In the genomic region with DNA sequence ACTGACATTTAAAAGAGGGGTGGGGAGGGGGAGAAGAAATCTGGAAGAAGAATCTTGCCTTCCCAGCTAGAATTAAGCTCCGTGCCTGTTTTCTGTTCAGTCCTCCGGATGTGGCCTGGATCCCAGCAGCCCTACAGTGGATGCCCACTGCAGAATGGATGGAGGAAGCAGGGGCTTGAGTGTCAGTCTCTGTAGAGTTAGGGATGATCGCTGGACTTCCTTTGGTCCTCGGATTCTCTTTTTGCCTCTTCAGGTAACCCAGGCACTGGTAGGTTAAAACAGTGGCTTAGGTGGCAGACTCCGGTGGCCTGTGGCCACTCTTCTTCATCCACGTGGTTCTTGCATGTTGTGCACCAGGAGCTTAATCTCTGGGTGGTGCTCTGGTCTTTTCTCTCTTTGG, we compare ENCODE assay signal across 8 mouse cellular contexts. TPM values are rescaled to one million over a fixed set of nuclear protein-coding genes. Genes with fewer than 3 reads are reported as not detected.
A peak's percentile ranks its signal among the peaks of the same experiment; 100 is the strongest.
DNase-seq lines count a peak whose midpoint lies in the region; ATAC-seq lines count a peak whose summit lies in the region.

No protein-coding gene starts in this region.

- peaks cover 12% of the 10 kb centered on the region for H3K4me1 ChIP-seq in kidney, embryonic 16.5 days (ENCODE audit: insufficient read depth, low read length)
- H3K4me1 ChIP-seq in hindbrain, embryonic 13.5 days (replicated peaks) = peaks cover 14% of the 10 kb centered on the region
- H3K4me1 ChIP-seq in midbrain, embryonic 14.5 days (ENCODE audit: control insufficient read depth, insufficient read depth, low read length) = peaks cover 9% of the 10 kb centered on the region; the same call in 1 of the 2 replicates

- intact Hi-C loops in left cerebral cortex, postnatal 4 days (cut with DNase I) = no loop called here

- H3K4me2 ChIP-seq in kidney, embryonic 16.5 days (replicated peaks; ENCODE audit: low read depth, low read length) = peak overlapping the region; percentile 71
- H3K4me2 ChIP-seq in hindbrain, embryonic 13.5 days = peak overlapping the region; percentile 77
- peak overlapping the region; percentile 77 for H3K4me2 ChIP-seq in midbrain, embryonic 14.5 days (ENCODE audit: low read length)

- DNase-seq in kidney, adult 18-20 months = no peak
- peak; percentile 17 to 21 for DNase-seq in cerebellum, postnatal 25 days
- no peak for DNase-seq in midbrain, embryonic 14.5 days
- no peak for DNase-seq in frontal cortex, adult 2 months (ENCODE audit: extremely low spot score in 1 of 2, low spot score in 1 of 2)
- no peak for DNase-seq in left cerebral cortex, postnatal 4 days
- no peak for DNase-seq in Muller cell, postnatal 12 days (ENCODE audit: inconsistent ontology term)

- no peak for ATAC-seq in kidney, embryonic 16.5 days (ENCODE audit: low FRiP score, low TSS enrichment)
- ATAC-seq in hindbrain, embryonic 13.5 days (ENCODE audit: low FRiP score) = no peak
- no peak for ATAC-seq in midbrain, embryonic 14.5 days (ENCODE audit: low FRiP score, low TSS enrichment)

- H3K27ac ChIP-seq in kidney, embryonic 16.5 days (ENCODE audit: low read length) = peak overlapping the region; percentile 96
- peak overlapping the region; percentile 94; the same call in 1 of the 2 replicates for H3K27ac ChIP-seq in hindbrain, embryonic 13.5 days
- H3K27ac ChIP-seq in midbrain, embryonic 14.5 days (replicated peaks; ENCODE audit: low read depth, low read length) = no peak overlapping the region

- no peaks in the 10 kb centered on the region for H3K27me3 ChIP-seq in kidney, embryonic 16.5 days (ENCODE audit: insufficient read depth, low read length)
- H3K27me3 ChIP-seq in hindbrain, embryonic 13.5 days = no peaks in the 10 kb centered on the region
- no peaks in the 10 kb centered on the region for H3K27me3 ChIP-seq in midbrain, embryonic 14.5 days (ENCODE audit: control insufficient read depth, insufficient read depth, low read length)

- no peaks in the 10 kb centered on the region for H3K36me3 ChIP-seq in kidney, embryonic 16.5 days (ENCODE audit: insufficient read depth, low read length)
- H3K36me3 ChIP-seq in hindbrain, embryonic 13.5 days = no peaks in the 10 kb centered on the region
- H3K36me3 ChIP-seq in midbrain, embryonic 14.5 days (ENCODE audit: control insufficient read depth, insufficient read depth, low read length) = no peaks in the 10 kb centered on the region

- 26% methylated on average over 6 of the region's 6 CpGs for WGBS in kidney, embryonic 16.5 days
- WGBS in hindbrain, embryonic 13.5 days = 38% methylated on average over 6 of the region's 6 CpGs
- 38% methylated on average over 6 of the region's 6 CpGs for WGBS in midbrain, embryonic 14.5 days

- H3K9ac ChIP-seq in kidney, embryonic 16.5 days (replicated peaks; ENCODE audit: low read length) = peak overlapping the region; percentile 94
- H3K9ac ChIP-seq in hindbrain, embryonic 13.5 days = peak overlapping the region; percentile 94
- peak overlapping the region; percentile 94 for H3K9ac ChIP-seq in midbrain, embryonic 14.5 days (replicated peaks; ENCODE audit: low read length)

- H3K9me3 ChIP-seq in kidney, embryonic 16.5 days (ENCODE audit: low read length) = no peaks in the 10 kb centered on the region
- no peaks in the 10 kb centered on the region for H3K9me3 ChIP-seq in hindbrain, embryonic 13.5 days
- H3K9me3 ChIP-seq in midbrain, embryonic 14.5 days (ENCODE audit: control insufficient read depth, low read length) = no peaks in the 10 kb centered on the region

- peak overlapping the region; percentile 76 for H3K4me3 ChIP-seq in kidney, embryonic 16.5 days (ENCODE audit: low read length)
- peak overlapping the region; percentile 88 for H3K4me3 ChIP-seq in hindbrain, embryonic 13.5 days
- H3K4me3 ChIP-seq in midbrain, embryonic 14.5 days (replicated peaks; ENCODE audit: low read depth, low read length) = peak overlapping the region; percentile 89

RNA-seq across cellular contexts. Expression of a gene that starts 1.2 kb away (rescaled TPM):
- 40.7 and 45.5 TPM in 2 replicates for polyA plus RNA-seq in kidney, embryonic 16.5 days (2015; fragmentation: Nextera tagmentation; extraction: Ambion mirVana)
- 40.6 and 40.9 TPM in 2 replicates for polyA plus RNA-seq in hindbrain, embryonic 13.5 days (2015; fragmentation: Nextera tagmentation; extraction: Ambion mirVana)
- polyA plus RNA-seq in midbrain, embryonic 14.5 days (2014; fragmentation: Nextera tagmentation; extraction: Ambion mirVana) = 46.7 and 50.9 TPM in 2 replicates
- polyA plus RNA-seq in frontal cortex, adult 2 months (2012; rRNA removed) = 125 and 137 TPM in 2 replicates
- total RNA-seq in left cerebral cortex, postnatal 4 days (2021) = 10 to 100 TPM; 64.4 to 67.3 TPM

Comparison
In these comparisons a context has a peak if more than half of its experiments do, and no peak if none do; other contexts are left out.
1. DNase-seq: peak in cerebellum, postnatal 25 days (2 of 2); none in kidney, adult 18-20 months (single experiment), midbrain, embryonic 14.5 days (single experiment), frontal cortex, adult 2 months (0 of 2), left cerebral cortex, postnatal 4 days (single experiment) and Muller cell, postnatal 12 days (single experiment).
2. Peak in every context shown above with its lines, with median percentiles within 50 percentile points of each other: H3K4me2 ChIP-seq, H3K4me3 ChIP-seq and H3K9ac ChIP-seq.